Mouse (Mus musculus) limb, embryonic 15.5 days (tissue): ENCODE data around the gene D17Wsu92e. TPM values are rescaled to one million over a fixed set of nuclear protein-coding genes. Genes with fewer than 3 reads are reported as not detected.

Experiments used
- ATAC-seq: fragments of 200-750 bp; cut with Nextera tagmentation; 2 replicates; pipeline ENCODE4 v1.8.0; 2017; ENCODE audit warnings: low read depth, moderate TSS enrichment; ENCODE audit not compliant: insufficient number of reproducible peaks, low FRiP score, low TSS enrichment
- H3K27ac ChIP-seq: fragments of 300-500 bp; sonication (generic); 2 replicates; pipeline ENCODE4 v1.5.1; 2015; ENCODE audit warnings: moderate library complexity, mild to moderate bottlenecking, inconsistent platforms
- H3K27me3 ChIP-seq: fragments of 300-500 bp; sonication (generic); 2 replicates; pipeline ENCODE4 v1.6.1; 2015; ENCODE audit warnings: inconsistent platforms
- H3K36me3 ChIP-seq: fragments of 300-500 bp; sonication (generic); 2 replicates; pipeline ENCODE4 v1.6.1; 2015; ENCODE audit warnings: inconsistent platforms
- H3K4me1 ChIP-seq: fragments of 300-500 bp; sonication (generic); 2 replicates; pipeline ENCODE4 v1.6.1; 2015; ENCODE audit warnings: inconsistent platforms
- H3K4me2 ChIP-seq: fragments of 300-500 bp; sonication (generic); 2 replicates; pipeline ENCODE4 v1.6.1; 2015; ENCODE audit warnings: mild to moderate bottlenecking, inconsistent platforms
- H3K4me3 ChIP-seq: fragments of 300-500 bp; sonication (generic); 2 replicates; pipeline ENCODE4 v1.5.1; 2015; ENCODE audit warnings: mild to moderate bottlenecking, inconsistent platforms
- H3K9ac ChIP-seq: fragments of 300-500 bp; sonication (generic); 2 replicates; pipeline ENCODE4 v1.6.1; 2015; ENCODE audit warnings: inconsistent platforms
- H3K9me3 ChIP-seq: fragments of 300-500 bp; sonication (generic); 2 replicates; pipeline ENCODE4 v1.6.1; 2016; ENCODE audit warnings: inconsistent platforms
- WGBS: fragments of 180-500 bp; shearing (Covaris S2); methylation state at CpG from one replicate; pipeline ENCODE4 v1.1.7; 2015; 5-methylcytosine and 5-hydroxymethylcytosine counted together
- polyA plus RNA-seq: library from polyadenylated mRNA; unstranded; fragments of >200 nt; fragmentation: Nextera tagmentation; extraction: Ambion mirVana; gene quantifications from 2 replicates; pipeline ENCODE4 v1.2.1, GENCODE M21; 2015

The D17Wsu92e gene
- polyA plus RNA-seq, 1 experiment from 2014 or later: 17.0 TPM

DNA sequence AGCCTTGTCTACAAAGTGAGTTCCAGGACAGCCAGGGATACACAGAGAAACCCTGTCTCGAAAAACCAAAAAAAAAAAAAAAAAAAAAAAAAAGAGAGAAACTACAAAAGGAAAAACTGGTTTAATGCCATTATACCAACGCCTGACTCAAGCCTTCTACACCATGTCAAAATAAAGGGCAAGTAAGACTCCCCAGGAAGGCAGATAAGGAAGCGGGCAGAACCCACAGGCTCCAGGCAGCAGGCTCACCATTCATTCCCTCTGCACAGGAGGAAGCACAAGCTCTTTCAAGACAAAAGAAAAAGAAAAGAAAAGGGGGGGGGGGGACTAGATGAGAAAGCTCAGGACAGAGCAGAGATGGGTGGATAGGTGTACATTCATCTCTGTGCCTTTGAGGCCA, 40.7 kb downstream of the D17Wsu92e start:
- no peaks in the 10 kb centered on the region for H3K27me3 ChIP-seq
- WGBS: 88% methylated on average over 3 of the region's 3 CpGs
- no peaks in the 10 kb centered on the region for H3K4me1 ChIP-seq
- no peaks in the 10 kb centered on the region for H3K9me3 ChIP-seq
- ATAC-seq: no peak
- no peak overlapping the region for H3K4me3 ChIP-seq
- H3K36me3 ChIP-seq: peaks cover 29% of the 10 kb centered on the region
- H3K9ac ChIP-seq: no peak overlapping the region
- H3K27ac ChIP-seq: no peak overlapping the region
- H3K4me2 ChIP-seq: no peak overlapping the region

- Histone ChIP-seq H3K4me3 (no peak overlapping the region), H3K27ac (no peak overlapping the region), H3K4me2 (no peak overlapping the region), H3K9ac (no peak overlapping the region), H3K9me3 (no peaks in the 10 kb centered on the region), H3K27me3 (no peaks in the 10 kb centered on the region), H3K4me1 (no peaks in the 10 kb centered on the region), H3K36me3 (peaks cover 31% of the 10 kb centered on the region)
- ATAC-seq: no peak
- WGBS: 91% methylated on average over 9 of the region's 9 CpGs
Observed at GRCm38 (mm10) chr17:27778671-27779355, 41.6 kb downstream of the D17Wsu92e start.

DNA sequence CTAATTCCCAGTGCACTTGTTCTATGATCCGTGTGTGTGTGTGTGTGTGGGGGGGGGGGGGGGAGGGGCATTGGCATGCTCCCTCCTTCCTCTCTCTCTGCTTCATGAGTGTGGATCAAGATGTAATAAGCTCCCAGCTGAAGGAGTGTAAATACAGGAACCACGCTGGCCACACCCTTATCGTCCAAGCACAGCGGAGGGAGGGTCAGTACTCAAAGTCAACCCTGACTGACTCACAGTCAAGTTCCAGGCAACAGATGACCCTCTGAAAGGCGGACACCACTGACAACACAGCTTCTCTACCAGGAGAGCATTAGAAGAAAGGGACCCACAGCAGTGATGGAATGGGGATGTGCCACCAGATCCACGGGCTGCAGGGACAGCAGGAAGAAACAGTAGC, 42.6 kb downstream of the D17Wsu92e start:
- 60% methylated on average over 6 of the region's 6 CpGs for WGBS
- Histone ChIP-seq H3K4me2 (no peak overlapping the region), H3K9ac (no peak overlapping the region), H3K27ac (no peak overlapping the region), H3K4me1 (no peaks in the 10 kb centered on the region; the same call in 1 of the 2 replicates), H3K27me3 (no peaks in the 10 kb centered on the region), H3K9me3 (no peaks in the 10 kb centered on the region), H3K4me3 (no peak overlapping the region), H3K36me3 (peaks cover 28% of the 10 kb centered on the region)
- ATAC-seq: no peak

DNA sequence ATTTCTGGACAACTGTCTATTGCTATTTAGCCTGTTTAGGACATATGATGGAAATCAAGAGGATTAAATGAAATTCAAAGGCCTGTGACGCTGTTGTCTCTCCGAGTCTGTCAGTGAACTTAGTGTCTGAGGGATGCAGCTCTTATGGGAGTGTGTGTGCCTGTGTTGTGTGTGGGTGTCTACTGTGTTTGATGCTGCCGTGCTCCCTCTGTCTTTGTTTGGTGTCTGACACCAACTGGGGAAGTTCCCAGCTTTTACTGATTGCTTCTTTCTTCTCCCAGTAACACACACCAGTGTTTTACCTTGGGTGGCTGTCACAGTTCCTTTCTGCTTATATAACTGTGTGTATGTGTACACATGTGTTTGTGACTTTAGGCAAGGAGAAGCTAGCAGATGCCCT, 46.2 kb downstream of the D17Wsu92e start:
- H3K4me2 ChIP-seq: no peak overlapping the region

GRCm38 (mm10) chr17:27771616-27772015, 48.8 kb downstream of the D17Wsu92e start:
- no peak for ATAC-seq
- Histone ChIP-seq H3K36me3 (peaks cover 50% of the 10 kb centered on the region), H3K9me3 (no peaks in the 10 kb centered on the region), H3K4me2 (no peak overlapping the region), H3K4me3 (no peak overlapping the region), H3K27me3 (no peaks in the 10 kb centered on the region), H3K4me1 (peaks cover 3% of the 10 kb centered on the region; the same call in 1 of the 2 replicates), H3K27ac (no peak overlapping the region), H3K9ac (no peak overlapping the region)
- WGBS: 77% methylated on average over 6 of the region's 6 CpGs

More for the DNA sequence above, 46.2 kb downstream of the D17Wsu92e start:
- Histone ChIP-seq H3K4me1 (peaks cover 3% of the 10 kb centered on the region; the same call in 1 of the 2 replicates), H3K27me3 (no peaks in the 10 kb centered on the region), H3K9ac (no peak overlapping the region), H3K4me3 (no peak overlapping the region), H3K27ac (no peak overlapping the region), H3K9me3 (no peaks in the 10 kb centered on the region), H3K36me3 (peaks cover 36% of the 10 kb centered on the region)
- no peak for ATAC-seq
- WGBS: 91% methylated on average over 3 of the region's 3 CpGs

GRCm38 (mm10) chr17:27768817-27769542, 51.5 kb downstream of the D17Wsu92e start:
- no peak for ATAC-seq
- WGBS: 67% methylated on average over 8 of the region's 8 CpGs
- Histone ChIP-seq H3K9ac (no peak overlapping the region), H3K36me3 (peaks cover 57% of the 10 kb centered on the region), H3K9me3 (0 out of 2 replicates have a peak, but pooled peaks cover 4% of the 10 kb centered on the region), H3K4me1 (peaks cover 3% of the 10 kb centered on the region; the same call in 1 of the 2 replicates), H3K27me3 (no peaks in the 10 kb centered on the region), H3K4me2 (no peak overlapping the region), H3K27ac (no peak overlapping the region), H3K4me3 (no peak overlapping the region)

DNA sequence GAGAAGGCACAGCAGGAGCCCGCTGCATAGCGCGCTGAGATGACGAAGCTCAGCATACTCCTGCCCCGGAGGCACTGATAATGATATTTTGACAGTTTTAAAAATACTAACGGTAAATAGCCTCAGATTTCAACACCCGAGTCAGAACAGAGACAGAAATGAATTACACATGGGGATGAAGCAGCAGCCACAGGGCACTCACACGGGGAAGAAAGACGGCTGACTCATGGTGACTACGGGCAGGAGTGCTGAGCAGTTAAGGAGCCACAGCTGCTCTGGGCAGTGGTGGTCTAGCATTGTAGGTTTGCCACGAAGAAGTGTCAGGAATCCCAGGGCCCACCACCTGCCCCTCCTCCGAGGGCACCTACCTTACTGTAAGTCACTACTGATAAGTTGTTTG, 52.9 kb downstream of the D17Wsu92e start:
- ATAC-seq: no peak
- Histone ChIP-seq H3K9ac (no peak overlapping the region), H3K9me3 (0 out of 2 replicates have a peak, but pooled peaks cover 4% of the 10 kb centered on the region), H3K4me3 (no peak overlapping the region), H3K27me3 (no peaks in the 10 kb centered on the region), H3K27ac (no peak overlapping the region), H3K36me3 (peaks cover 64% of the 10 kb centered on the region), H3K4me1 (peaks cover 3% of the 10 kb centered on the region; the same call in 1 of the 2 replicates), H3K4me2 (no peak overlapping the region)
- 77% methylated on average over 12 of the region's 12 CpGs for WGBS

DNA sequence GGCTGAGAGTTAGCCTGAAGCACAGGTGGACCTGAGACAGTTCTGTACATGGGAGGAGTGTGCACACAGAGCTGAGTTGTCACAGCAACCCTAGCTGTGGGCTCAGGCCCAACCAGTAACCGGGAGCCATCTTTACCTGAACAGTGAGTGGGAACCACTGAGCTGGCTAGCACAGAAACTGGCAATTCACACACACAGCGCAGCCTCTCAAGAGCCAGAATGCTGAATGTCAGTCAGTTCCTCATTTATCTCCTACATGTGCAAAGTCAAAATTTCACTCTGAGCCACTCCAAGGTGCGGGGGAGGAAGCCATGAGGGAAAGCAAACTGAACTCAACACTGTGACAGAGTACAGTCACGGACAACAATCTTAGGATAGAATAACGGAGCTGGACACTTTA, 53.3 kb downstream of the D17Wsu92e start:
- H3K4me2 ChIP-seq: no peak overlapping the region
- no peak for ATAC-seq

DNA sequence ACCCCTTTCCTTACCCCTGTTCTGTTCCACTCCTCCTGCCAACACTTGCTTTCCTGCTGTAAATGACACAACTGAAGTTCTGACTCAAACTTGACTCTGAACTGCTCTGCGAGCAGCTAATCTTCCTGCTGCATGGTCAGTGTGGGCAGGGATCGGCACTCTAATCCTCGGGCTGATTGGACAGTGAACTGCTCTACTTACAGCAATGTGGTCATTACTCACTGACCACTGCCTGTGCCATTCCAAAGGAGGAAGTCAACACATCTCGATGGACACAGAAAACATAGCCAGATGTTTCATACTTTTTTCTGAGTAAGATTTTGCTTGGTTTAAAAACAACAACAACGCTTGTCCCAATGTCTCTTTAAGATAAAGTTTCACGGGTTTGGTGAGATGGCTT, 55.4 kb downstream of the D17Wsu92e start:
- Histone ChIP-seq H3K27me3 (no peaks in the 10 kb centered on the region), H3K4me1 (peaks cover 9% of the 10 kb centered on the region; the same call in 1 of the 2 replicates), H3K27ac (no peak overlapping the region), H3K4me2 (no peak overlapping the region), H3K9ac (no peak overlapping the region), H3K9me3 (0 out of 2 replicates have a peak, but pooled peaks cover 4% of the 10 kb centered on the region), H3K4me3 (no peak overlapping the region), H3K36me3 (peaks cover 56% of the 10 kb centered on the region)
- ATAC-seq: no peak
- WGBS: 97% methylated on average over 6 of the region's 6 CpGs

More for the DNA sequence above, 53.3 kb downstream of the D17Wsu92e start:
- no peak overlapping the region for H3K9ac ChIP-seq
- no peak overlapping the region for H3K4me3 ChIP-seq
- 81% methylated on average over 5 of the region's 5 CpGs for WGBS
- no peaks in the 10 kb centered on the region for H3K27me3 ChIP-seq
- 0 out of 2 replicates have a peak, but pooled peaks cover 4% of the 10 kb centered on the region for H3K9me3 ChIP-seq
- H3K27ac ChIP-seq: no peak overlapping the region
- H3K4me1 ChIP-seq: peaks cover 3% of the 10 kb centered on the region; the same call in 1 of the 2 replicates
- peaks cover 62% of the 10 kb centered on the region for H3K36me3 ChIP-seq

DNA sequence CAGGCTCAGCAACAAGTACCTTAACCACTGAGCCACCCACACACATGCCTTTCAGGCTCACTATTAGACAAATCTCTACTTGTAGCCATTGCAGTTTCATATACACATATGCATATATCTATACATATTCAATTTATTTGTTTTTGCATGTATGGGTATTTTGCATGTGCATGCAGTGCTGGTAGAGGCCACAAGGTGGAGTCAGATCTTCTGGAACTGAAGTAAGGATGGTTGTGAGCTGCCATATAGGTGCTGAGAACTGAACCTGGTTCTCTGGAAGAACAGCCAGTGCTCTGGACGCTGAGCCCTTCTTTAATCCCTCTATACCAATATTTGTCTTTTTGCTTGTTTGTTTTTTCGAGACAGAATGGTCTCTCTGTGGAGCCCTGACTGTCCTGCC, 56.0 kb downstream of the D17Wsu92e start:
- Histone ChIP-seq H3K9me3 (0 out of 2 replicates have a peak, but pooled peaks cover 4% of the 10 kb centered on the region), H3K4me2 (no peak overlapping the region), H3K4me1 (0 out of 2 replicates have a peak, but pooled peaks cover 6% of the 10 kb centered on the region), H3K9ac (no peak overlapping the region), H3K27me3 (no peaks in the 10 kb centered on the region), H3K36me3 (peaks cover 56% of the 10 kb centered on the region), H3K27ac (no peak overlapping the region), H3K4me3 (no peak overlapping the region)
- ATAC-seq: no peak
- 100% methylated on average over 2 of the region's 2 CpGs for WGBS

DNA sequence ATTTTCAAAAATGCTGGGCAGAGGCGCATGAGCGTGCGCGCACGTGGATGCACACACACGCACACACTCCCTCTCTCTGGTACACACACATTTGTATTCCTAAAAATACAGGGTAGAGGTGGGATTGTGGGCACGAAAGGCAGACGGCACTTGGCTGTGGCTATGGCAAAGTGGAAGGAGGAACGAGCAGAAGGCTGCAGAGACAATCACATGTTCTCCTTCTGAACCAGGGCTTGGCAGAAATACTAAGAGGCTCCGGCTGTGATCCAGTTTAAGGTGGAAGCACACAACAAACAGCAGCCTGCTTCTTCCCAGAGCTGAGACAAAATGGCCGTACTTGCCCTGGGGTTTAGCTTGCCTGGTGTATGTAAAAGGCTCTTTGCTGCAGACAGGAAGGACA, 57.6 kb downstream of the D17Wsu92e start:
- no peak overlapping the region for H3K9ac ChIP-seq
- peaks cover 48% of the 10 kb centered on the region for H3K36me3 ChIP-seq
- no peak for ATAC-seq

More for the DNA sequence above, 57.6 kb downstream of the D17Wsu92e start:
- H3K4me3 ChIP-seq: no peak overlapping the region
- 0 out of 2 replicates have a peak, but pooled peaks cover 4% of the 10 kb centered on the region for H3K9me3 ChIP-seq
- no peak overlapping the region for H3K27ac ChIP-seq
- 94% methylated on average over 11 of the region's 11 CpGs for WGBS
- H3K4me2 ChIP-seq: no peak overlapping the region
- no peaks in the 10 kb centered on the region for H3K27me3 ChIP-seq
- 0 out of 2 replicates have a peak, but pooled peaks cover 6% of the 10 kb centered on the region for H3K4me1 ChIP-seq
